Mouse (Mus musculus) hindbrain, embryonic 16.5 days (tissue): ENCODE results near the gene Gm9044. TPM values are rescaled to one million over a fixed set of nuclear protein-coding genes. Genes with fewer than 3 reads are reported as not detected.
"Not testable (repeated sequence)": the region's sequence is repeated elsewhere in the genome, so short reads cannot be mapped to it uniquely, and the experiment has no call there.

Source experiments
- ATAC-seq: fragments of 200-750 bp; cut with Nextera tagmentation; 2 replicates; pipeline ENCODE4 v1.8.0; 2017; ENCODE audit warnings: moderate TSS enrichment, moderate library complexity
- H3K27ac ChIP-seq: fragments of 300-500 bp; sonication (generic); 2 replicates; pipeline ENCODE4 v1.5.1; 2014; ENCODE audit warnings: low read depth, mild to moderate bottlenecking, control low read depth, low read length, moderate library complexity
- H3K27me3 ChIP-seq: fragments of 300-500 bp; sonication (generic); replicated peaks from 2 replicates; pipeline ENCODE4 v1.6.1; 2014; ENCODE audit warnings: low read length; ENCODE audit not compliant: control insufficient read depth, insufficient read depth
- H3K36me3 ChIP-seq: fragments of 300-500 bp; sonication (generic); 2 replicates; pipeline ENCODE4 v1.6.1; 2014; ENCODE audit warnings: mild to moderate bottlenecking, low read length, moderate library complexity, mixed read lengths; ENCODE audit not compliant: control insufficient read depth, insufficient read depth
- H3K4me1 ChIP-seq: fragments of 300-500 bp; sonication (generic); 2 replicates; pipeline ENCODE4 v1.6.1; 2014; ENCODE audit warnings: low read depth, low read length; ENCODE audit not compliant: control insufficient read depth, insufficient read depth
- H3K4me2 ChIP-seq: fragments of 300-500 bp; sonication (generic); 2 replicates; pipeline ENCODE4 v1.6.1; 2014; ENCODE audit warnings: mild to moderate bottlenecking, low read length, control low read depth, moderate library complexity
- H3K4me3 ChIP-seq: fragments of 300-500 bp; sonication (generic); 2 replicates; pipeline ENCODE4 v1.5.1; 2014; ENCODE audit warnings: mild to moderate bottlenecking, low read length, control low read depth, moderate library complexity
- H3K9ac ChIP-seq: fragments of 300-500 bp; sonication (generic); 2 replicates; pipeline ENCODE4 v1.6.1; 2014; ENCODE audit warnings: low read depth, mild to moderate bottlenecking, control low read depth, low read length, moderate library complexity
- H3K9me3 ChIP-seq: fragments of 300-500 bp; sonication (generic); 2 replicates; pipeline ENCODE4 v1.6.1; 2014; ENCODE audit warnings: mild to moderate bottlenecking, low read length, moderate library complexity; ENCODE audit not compliant: control insufficient read depth
- WGBS: fragments of 180-500 bp; shearing (Covaris S2); extraction: QIAGEN DNeasy Blood & Tissue Kit; methylation state at CpG from one replicate; pipeline ENCODE4 v1.1.7; 2014; 5-methylcytosine and 5-hydroxymethylcytosine counted together
- polyA plus RNA-seq: library from polyadenylated mRNA; unstranded; fragments of >200 nt; fragmentation: Nextera tagmentation; extraction: Ambion mirVana; gene quantifications from 2 replicates; pipeline ENCODE4 v1.2.1, GENCODE M21; 2015

The Gm9044 gene
- polyA plus RNA-seq, 1 experiment from 2014 or later = not detected

DNA sequence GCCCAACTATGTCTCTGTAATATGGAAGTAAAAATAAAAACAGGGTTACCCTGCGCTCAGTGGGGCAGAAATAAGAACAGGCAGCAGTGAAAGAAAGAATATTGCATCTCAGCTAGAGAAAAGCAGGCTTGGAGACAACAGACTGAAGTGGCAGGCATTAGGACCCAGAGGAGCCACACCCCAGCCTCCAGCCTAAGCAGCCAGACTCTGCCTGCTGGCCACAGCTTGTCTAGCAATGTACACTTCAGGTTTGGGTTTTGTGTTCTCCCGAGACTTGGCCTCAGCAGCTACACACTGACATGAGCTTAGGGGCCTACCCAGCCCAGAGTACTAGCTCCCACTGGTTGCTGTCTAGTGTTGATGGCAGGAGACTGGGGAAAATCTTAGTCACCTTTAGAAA is 30.1 kb downstream of the Gm9044 start:
- not testable (repeated sequence) for H3K9ac ChIP-seq, H3K27ac ChIP-seq, H3K9me3 ChIP-seq, H3K4me2 ChIP-seq, ATAC-seq, H3K4me1 ChIP-seq, H3K27me3 ChIP-seq, H3K4me3 ChIP-seq, H3K36me3 ChIP-seq
- WGBS = 42% methylated on average over 2 of the region's 2 CpGs

GRCm38 (mm10) chr10:118294938-118295337 is 37.3 kb downstream of the Gm9044 start, which contains the start of gene Iltifb:
TSS of gene Iltifb (minus strand) at chr10:118295038.
- H3K4me1 ChIP-seq = no peaks in the 10 kb centered on the region
- no peak within 1 kb of the TSS for H3K27ac ChIP-seq
- no peak within 1 kb of the TSS for H3K4me3 ChIP-seq
- H3K27me3 ChIP-seq = no peaks in the 10 kb centered on the region
- 94% methylated on average over 6 of the region's 6 CpGs for WGBS
- no peak within 1 kb of the TSS for H3K4me2 ChIP-seq
- no peak for ATAC-seq
- no peaks in the 10 kb centered on the region for H3K36me3 ChIP-seq
- H3K9me3 ChIP-seq = no peaks in the 10 kb centered on the region
- H3K9ac ChIP-seq = no peak within 1 kb of the TSS

- H3K9me3 ChIP-seq, ATAC-seq, H3K36me3 ChIP-seq, H3K9ac ChIP-seq, H3K27me3 ChIP-seq, H3K27ac ChIP-seq, H3K4me2 ChIP-seq, H3K4me1 ChIP-seq, H3K4me3 ChIP-seq: not testable (repeated sequence)
- WGBS = 91% methylated on average over 3 of the region's 5 CpGs
Observed at GRCm38 (mm10) chr10:118283016-118283415, 49.2 kb downstream of the Gm9044 start.

- WGBS = 82% methylated on average over 6 of the region's 7 CpGs
- H3K9me3 ChIP-seq, ATAC-seq, H3K27me3 ChIP-seq, H3K9ac ChIP-seq, H3K4me1 ChIP-seq, H3K36me3 ChIP-seq, H3K4me3 ChIP-seq, H3K27ac ChIP-seq, H3K4me2 ChIP-seq: not testable (repeated sequence)
Observed at GRCm38 (mm10) chr10:118282565-118282964, 49.6 kb downstream of the Gm9044 start.

Other genes with a start within 250 kb of the Gm9044 start
- gene Mdm1, start 190.6 kb downstream of the Gm9044 start, polyA plus RNA-seq = 27.9 TPM in 2 replicates
- gene Il22, start 127.5 kb downstream of the Gm9044 start, polyA plus RNA-seq = 0.16 and 0.41 TPM in 2 replicates
- 0.19 and 0.23 TPM in 2 replicates for gene Gm32717, start 91.6 kb downstream of the Gm9044 start, polyA plus RNA-seq
- 0.19 and 0.23 TPM in 2 replicates for gene Gm32802, start 73.7 kb downstream of the Gm9044 start, polyA plus RNA-seq
- gene Iltifb, start 37.4 kb downstream of the Gm9044 start, polyA plus RNA-seq = 0.52 and 1.5 TPM in 2 replicates
- not detected in 2 replicates for gene Gm9040, start 5.4 kb downstream of the Gm9044 start, polyA plus RNA-seq
- 0.10 TPM in 1 of 2 replicates, not detected in the other for gene Gm9045, start 5.4 kb upstream of the Gm9044 start, polyA plus RNA-seq
- gene Gm9046, start 10.8 kb upstream of the Gm9044 start, polyA plus RNA-seq = not detected in 2 replicates
- not detected in 2 replicates for gene Gm9048, start 16.3 kb upstream of the Gm9044 start, polyA plus RNA-seq
- gene Gm9049, start 21.7 kb upstream of the Gm9044 start, polyA plus RNA-seq = 0.10 TPM in 1 of 2 replicates, not detected in the other
- not detected in 2 replicates for gene Ifng, start 108.6 kb upstream of the Gm9044 start, polyA plus RNA-seq